8 mouse cellular contexts compared by ENCODE assay signal in the genomic region with DNA sequence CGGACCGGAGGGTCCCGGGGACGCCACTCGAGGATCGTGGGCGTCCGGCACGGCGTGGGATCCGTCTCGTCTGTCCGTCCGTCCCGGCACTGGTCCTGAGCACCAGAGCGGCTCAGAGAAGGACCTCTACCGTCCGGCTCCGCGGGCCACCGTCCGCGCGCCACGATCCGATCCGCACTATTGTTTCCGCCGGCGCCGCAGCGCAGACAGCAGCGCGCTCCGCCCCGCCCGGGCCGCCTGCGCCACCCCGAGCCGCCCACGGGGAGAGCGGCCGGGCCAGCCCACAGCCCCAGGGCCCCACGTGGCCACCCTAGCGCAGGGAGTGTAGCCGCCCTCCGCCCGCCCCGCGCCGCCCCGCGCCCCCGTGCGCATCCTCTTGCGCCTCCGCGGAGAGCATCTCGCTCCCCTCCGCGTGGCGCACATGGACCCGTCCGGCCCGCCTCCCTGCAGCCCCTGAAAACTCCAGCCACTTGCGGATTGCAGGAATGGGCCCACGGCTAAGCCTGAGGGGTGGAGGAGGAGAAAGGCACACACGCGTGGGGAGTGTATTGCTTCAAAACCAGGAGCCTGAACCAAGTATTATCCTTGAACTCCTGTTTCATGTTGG. TPM values are rescaled to one million over a fixed set of nuclear protein-coding genes. Genes with fewer than 3 reads are reported as not detected.
A peak's percentile ranks its signal among the peaks of the same experiment; 100 is the strongest.
DNase-seq lines count a peak whose midpoint lies in the region; ATAC-seq lines count a peak whose summit lies in the region.

TSS of gene D16Ertd472e (minus strand) at position 231 of the 607 bp plus-strand sequence.

- H3K4me2 ChIP-seq in heart, embryonic 15.5 days = peak within 1 kb of the TSS; percentile 87
- H3K4me2 ChIP-seq in liver, embryonic 15.5 days = peak within 1 kb of the TSS; percentile 79
- H3K4me2 ChIP-seq in neural tube, embryonic 11.5 days (ENCODE audit: low read depth) = peak within 1 kb of the TSS; percentile 71
- H3K4me2 ChIP-seq in stomach, embryonic 16.5 days (ENCODE audit: low read depth, low read length) = peak within 1 kb of the TSS; percentile 75

- H3K9ac ChIP-seq in heart, embryonic 15.5 days = peak within 1 kb of the TSS; percentile 78
- peak within 1 kb of the TSS; percentile 59 for H3K9ac ChIP-seq in liver, embryonic 15.5 days
- peak within 1 kb of the TSS; percentile 86 for H3K9ac ChIP-seq in neural tube, embryonic 11.5 days (ENCODE audit: low read length)
- H3K9ac ChIP-seq in stomach, embryonic 16.5 days (ENCODE audit: low read length) = peak within 1 kb of the TSS; percentile 90

- DNase-seq in brain, embryonic 18.5 days (ENCODE audit: low read depth, low spot score) = peak; percentile 70
- DNase-seq in forebrain, embryonic 10.5 days (ENCODE audit: extremely low spot score, low spot score) = peak; percentile 84
- peak; percentile 78 to 91 for DNase-seq in kidney, postnatal 25 days
- DNase-seq in neural tube, embryonic 11.5 days (ENCODE audit: low spot score) = peak; percentile 93

- H3K4me1 ChIP-seq in forebrain, embryonic 10.5 days = peaks cover 42% of the 10 kb centered on the region
- peaks cover 10% of the 10 kb centered on the region for H3K4me1 ChIP-seq in heart, embryonic 15.5 days (replicated peaks)
- H3K4me1 ChIP-seq in liver, embryonic 15.5 days (replicated peaks) = peaks cover 12% of the 10 kb centered on the region
- peaks cover 9% of the 10 kb centered on the region for H3K4me1 ChIP-seq in neural tube, embryonic 11.5 days (ENCODE audit: control insufficient read depth, insufficient read depth, low read length)
- H3K4me1 ChIP-seq in stomach, embryonic 16.5 days (ENCODE audit: control insufficient read depth, insufficient read depth, low read length) = peaks cover 13% of the 10 kb centered on the region

- peak within 1 kb of the TSS; percentile 76 for H3K4me3 ChIP-seq in forebrain, embryonic 10.5 days
- H3K4me3 ChIP-seq in heart, embryonic 15.5 days = peak within 1 kb of the TSS; percentile 77
- peak within 1 kb of the TSS; percentile 67 for H3K4me3 ChIP-seq in liver, embryonic 15.5 days (replicated peaks)
- peak within 1 kb of the TSS; percentile 77 for H3K4me3 ChIP-seq in neural tube, embryonic 11.5 days (ENCODE audit: low read depth, low read length)
- peak within 1 kb of the TSS; percentile 75 for H3K4me3 ChIP-seq in stomach, embryonic 16.5 days (replicated peaks; ENCODE audit: low read length)

- H3K9me3 ChIP-seq in forebrain, embryonic 10.5 days = 0 out of 2 replicates have a peak, but pooled peaks cover 4% of the 10 kb centered on the region
- H3K9me3 ChIP-seq in heart, embryonic 15.5 days (replicated peaks) = no peaks in the 10 kb centered on the region
- H3K9me3 ChIP-seq in liver, embryonic 15.5 days (replicated peaks) = no peaks in the 10 kb centered on the region
- H3K9me3 ChIP-seq in neural tube, embryonic 11.5 days (ENCODE audit: control insufficient read depth, low read length) = no peaks in the 10 kb centered on the region
- no peaks in the 10 kb centered on the region for H3K9me3 ChIP-seq in stomach, embryonic 16.5 days (replicated peaks; ENCODE audit: control insufficient read depth, low read length)

- ATAC-seq in CD4-positive, CD25-positive, alpha-beta regulatory T cell, adult 4 months = peak; percentile 72
- peak; percentile 97 for ATAC-seq in heart, embryonic 15.5 days (replicated peaks; ENCODE audit: insufficient number of reproducible peaks, insufficient read depth, low FRiP score, low read depth)
- peak; percentile 93 for ATAC-seq in liver, embryonic 15.5 days (ENCODE audit: insufficient read depth)
- ATAC-seq in neural tube, embryonic 11.5 days (ENCODE audit: insufficient read depth, low FRiP score, low TSS enrichment) = peak; percentile 98
- peak; percentile 98 for ATAC-seq in stomach, embryonic 16.5 days (ENCODE audit: insufficient read depth, low FRiP score)

- H3K36me3 ChIP-seq in forebrain, embryonic 10.5 days (replicated peaks) = peaks cover 18% of the 10 kb centered on the region
- H3K36me3 ChIP-seq in heart, embryonic 15.5 days = no peaks in the 10 kb centered on the region
- H3K36me3 ChIP-seq in liver, embryonic 15.5 days (replicated peaks) = no peaks in the 10 kb centered on the region
- no peaks in the 10 kb centered on the region for H3K36me3 ChIP-seq in neural tube, embryonic 11.5 days (ENCODE audit: control insufficient read depth, insufficient read depth, low read length)
- no peaks in the 10 kb centered on the region for H3K36me3 ChIP-seq in stomach, embryonic 16.5 days (ENCODE audit: control insufficient read depth, insufficient read depth, low read length)

- 1% methylated on average over 70 of the region's 70 CpGs for WGBS in forebrain, embryonic 10.5 days
- WGBS in heart, embryonic 15.5 days = under 1% methylated on average over 56 of the region's 70 CpGs
- WGBS in liver, embryonic 15.5 days (ENCODE audit: insufficient replicate concordance) = under 1% methylated on average over 70 of the region's 70 CpGs
- WGBS in neural tube, embryonic 11.5 days = under 1% methylated on average over 70 of the region's 70 CpGs
- under 1% methylated on average over 70 of the region's 70 CpGs for WGBS in stomach, embryonic 16.5 days

- peak within 1 kb of the TSS; percentile 95 for H3K27ac ChIP-seq in forebrain, embryonic 10.5 days
- peak within 1 kb of the TSS; percentile 84 for H3K27ac ChIP-seq in heart, embryonic 15.5 days
- H3K27ac ChIP-seq in liver, embryonic 15.5 days (replicated peaks) = peak within 1 kb of the TSS; percentile 67
- H3K27ac ChIP-seq in neural tube, embryonic 11.5 days (ENCODE audit: low read depth, low read length) = peak within 1 kb of the TSS; percentile 90
- peak within 1 kb of the TSS; percentile 91 for H3K27ac ChIP-seq in stomach, embryonic 16.5 days (ENCODE audit: low read length)

- no peaks in the 10 kb centered on the region for H3K27me3 ChIP-seq in forebrain, embryonic 10.5 days (ENCODE audit: poor library complexity, severe bottlenecking)
- H3K27me3 ChIP-seq in heart, embryonic 15.5 days = no peaks in the 10 kb centered on the region
- no peaks in the 10 kb centered on the region for H3K27me3 ChIP-seq in liver, embryonic 15.5 days
- no peaks in the 10 kb centered on the region for H3K27me3 ChIP-seq in neural tube, embryonic 11.5 days (ENCODE audit: control insufficient read depth, insufficient read depth, low read length)
- no peaks in the 10 kb centered on the region for H3K27me3 ChIP-seq in stomach, embryonic 16.5 days (ENCODE audit: control insufficient read depth, insufficient read depth, low read length)

RNA-seq across cellular contexts. Expression of gene D16Ertd472e, which starts in this region (rescaled TPM):
- 10 to 100 TPM; 40.6 to 41.3 TPM for polyA plus RNA-seq in CD4-positive, CD25-positive, alpha-beta regulatory T cell, adult 4 months (2017; shearing (Covaris generic))
- polyA plus RNA-seq in forebrain, embryonic 10.5 days (2016; fragmentation: Nextera tagmentation; extraction: Ambion mirVana) = 19.7 and 21.1 TPM in 2 replicates
- 7.1 and 9.5 TPM in 2 replicates for polyA plus RNA-seq in heart, embryonic 15.5 days (2015; fragmentation: Nextera tagmentation; extraction: Ambion mirVana)
- polyA plus RNA-seq in liver, embryonic 15.5 days (2015; fragmentation: Nextera tagmentation; extraction: Ambion mirVana) = 3.5 and 4.0 TPM in 2 replicates
- polyA plus RNA-seq in neural tube, embryonic 11.5 days (2014; fragmentation: Nextera tagmentation; extraction: Ambion mirVana) = 16.7 and 17.3 TPM in 2 replicates
- polyA plus RNA-seq in stomach, embryonic 16.5 days (2015; fragmentation: Nextera tagmentation; extraction: Ambion mirVana) = 12.8 TPM in 2 replicates

Comparison
In these comparisons a context has a peak if more than half of its experiments do, and no peak if none do; other contexts are left out.
1. Peak in every context shown above with its lines: DNase-seq, ATAC-seq, H3K4me3 ChIP-seq and H3K27ac ChIP-seq.